Mouse (Mus musculus) kidney, embryonic 16.5 days (tissue): Measurements from ENCODE around the gene Lztr1. TPM values are rescaled to one million over a fixed set of nuclear protein-coding genes. Genes with fewer than 3 reads are reported as not detected.

Source experiments
- ATAC-seq: fragments of 200-750 bp; cut with Nextera tagmentation; 2 replicates; pipeline ENCODE4 v1.8.0; 2017; ENCODE audit warnings: moderate TSS enrichment; ENCODE audit not compliant: low FRiP score, low TSS enrichment
- H3K27ac ChIP-seq: fragments of 300-500 bp; sonication (generic); 2 replicates; pipeline ENCODE4 v1.5.1; 2014; ENCODE audit warnings: low read length
- H3K27me3 ChIP-seq: fragments of 300-500 bp; sonication (generic); 2 replicates; pipeline ENCODE4 v1.6.1; 2014; ENCODE audit warnings: low read length, control low read depth, mixed read lengths; ENCODE audit not compliant: insufficient read depth
- H3K36me3 ChIP-seq: fragments of 300-500 bp; sonication (generic); 2 replicates; pipeline ENCODE4 v1.6.1; 2014; ENCODE audit warnings: low read length, control low read depth, mixed read lengths; ENCODE audit not compliant: insufficient read depth
- H3K4me1 ChIP-seq: fragments of 300-500 bp; sonication (generic); 2 replicates; pipeline ENCODE4 v1.6.1; 2014; ENCODE audit warnings: low read length, control low read depth, mixed read lengths; ENCODE audit not compliant: insufficient read depth
- H3K4me2 ChIP-seq: fragments of 300-500 bp; sonication (generic); replicated peaks from 2 replicates; pipeline ENCODE4 v1.6.1; 2014; ENCODE audit warnings: low read depth, low read length
- H3K4me3 ChIP-seq: fragments of 300-500 bp; sonication (generic); 2 replicates; pipeline ENCODE4 v1.5.1; 2014; ENCODE audit warnings: mild to moderate bottlenecking, low read length
- H3K9ac ChIP-seq: fragments of 300-500 bp; sonication (generic); replicated peaks from 2 replicates; pipeline ENCODE4 v1.6.1; 2014; ENCODE audit warnings: low read length
- H3K9me3 ChIP-seq: fragments of 300-500 bp; sonication (generic); 2 replicates; pipeline ENCODE4 v1.6.1; 2016; ENCODE audit warnings: low read length, control low read depth
- WGBS: fragments of 180-500 bp; shearing (Covaris S2); extraction: QIAGEN DNeasy Blood & Tissue Kit; methylation state at CpG from one replicate; pipeline ENCODE4 v1.1.7; 2014; 5-methylcytosine and 5-hydroxymethylcytosine counted together
- polyA plus RNA-seq: library from polyadenylated mRNA; unstranded; fragments of >200 nt; fragmentation: Nextera tagmentation; extraction: Ambion mirVana; gene quantifications from 2 replicates; pipeline ENCODE4 v1.2.1, GENCODE M21; 2015

The Lztr1 gene
- polyA plus RNA-seq: 102 and 113 TPM in 2 replicates

GRCm38 (mm10) chr16:17508546-17509239 lies at the start of gene Lztr1:
Gene Lztr1, plus strand, starts transcription at chr16:17508688.
- Histone ChIP-seq H3K27me3 (no peaks in the 10 kb centered on the region), H3K9ac (peak within 1 kb of the TSS; percentile 89), H3K4me2 (peak within 1 kb of the TSS; percentile 78), H3K36me3 (peaks cover 17% of the 10 kb centered on the region), H3K9me3 (no peaks in the 10 kb centered on the region), H3K27ac (peak within 1 kb of the TSS; percentile 93), H3K4me1 (peaks cover 13% of the 10 kb centered on the region), H3K4me3 (peak within 1 kb of the TSS; percentile 79)
- ATAC-seq: peak; percentile 98
- 0% methylated on average over 50 of the region's 50 CpGs for WGBS

GRCm38 (mm10) chr16:17460254-17460653 lies 48.2 kb upstream of the Lztr1 start:
- no peaks in the 10 kb centered on the region for H3K27me3 ChIP-seq
- no peak overlapping the region for H3K4me2 ChIP-seq
- ATAC-seq: no peak
- peaks cover 4% of the 10 kb centered on the region for H3K4me1 ChIP-seq
- H3K9ac ChIP-seq: no peak overlapping the region
- WGBS: 92% methylated on average over 4 of the region's 4 CpGs
- no peak overlapping the region for H3K4me3 ChIP-seq
- H3K36me3 ChIP-seq: peaks cover 35% of the 10 kb centered on the region
- H3K9me3 ChIP-seq: no peaks in the 10 kb centered on the region
- no peak overlapping the region for H3K27ac ChIP-seq

GRCm38 (mm10) chr16:17461596-17461995 lies 46.9 kb upstream of the Lztr1 start:
- H3K4me1 ChIP-seq: 0 out of 2 replicates have a peak, but pooled peaks cover 3% of the 10 kb centered on the region
- no peak overlapping the region for H3K4me2 ChIP-seq
- no peaks in the 10 kb centered on the region for H3K27me3 ChIP-seq
- no peaks in the 10 kb centered on the region for H3K9me3 ChIP-seq
- no peak overlapping the region for H3K4me3 ChIP-seq
- no peak overlapping the region for H3K27ac ChIP-seq
- no peak overlapping the region for H3K9ac ChIP-seq
- peaks cover 25% of the 10 kb centered on the region for H3K36me3 ChIP-seq
- 78% methylated on average over 1 of the region's 1 CpGs for WGBS
- no peak for ATAC-seq

- 92% methylated on average over 2 of the region's 2 CpGs for WGBS
These were observed 45.3 kb upstream of the Lztr1 start for GRCm38 (mm10) chr16:17463184-17463583.

GRCm38 (mm10) chr16:17466875-17467663 lies 41.4 kb upstream of the Lztr1 start:
- Histone ChIP-seq H3K9ac (no peak overlapping the region), H3K4me1 (no peaks in the 10 kb centered on the region), H3K36me3 (peaks cover 14% of the 10 kb centered on the region), H3K27me3 (no peaks in the 10 kb centered on the region), H3K4me3 (no peak overlapping the region), H3K9me3 (no peaks in the 10 kb centered on the region), H3K4me2 (no peak overlapping the region), H3K27ac (no peak overlapping the region)
- ATAC-seq: no peak
- WGBS: 84% methylated on average over 4 of the region's 4 CpGs

More at GRCm38 (mm10) chr16:17463184-17463583, 45.3 kb upstream of the Lztr1 start:
- no peaks in the 10 kb centered on the region for H3K9me3 ChIP-seq
- ATAC-seq: no peak
- peaks cover 13% of the 10 kb centered on the region; the same call in 1 of the 2 replicates for H3K36me3 ChIP-seq
- 0 out of 2 replicates have a peak, but pooled peaks cover 3% of the 10 kb centered on the region for H3K4me1 ChIP-seq
- H3K27me3 ChIP-seq: no peaks in the 10 kb centered on the region
- no peak overlapping the region for H3K9ac ChIP-seq
- H3K27ac ChIP-seq: no peak overlapping the region
- no peak overlapping the region for H3K4me2 ChIP-seq
- H3K4me3 ChIP-seq: no peak overlapping the region

GRCm38 (mm10) chr16:17472498-17472897 lies 36.0 kb upstream of the Lztr1 start:
- Histone ChIP-seq H3K4me1 (no peaks in the 10 kb centered on the region), H3K36me3 (peaks cover 23% of the 10 kb centered on the region; the same call in 1 of the 2 replicates), H3K27me3 (no peaks in the 10 kb centered on the region), H3K27ac (no peak overlapping the region), H3K4me3 (no peak overlapping the region), H3K9me3 (no peaks in the 10 kb centered on the region), H3K9ac (no peak overlapping the region), H3K4me2 (no peak overlapping the region)
- 91% methylated on average over 6 of the region's 6 CpGs for WGBS
- ATAC-seq: no peak

GRCm38 (mm10) chr16:17474091-17474490 lies 34.4 kb upstream of the Lztr1 start:
- Histone ChIP-seq H3K4me3 (no peak overlapping the region), H3K9me3 (no peaks in the 10 kb centered on the region), H3K36me3 (peaks cover 21% of the 10 kb centered on the region; the same call in 1 of the 2 replicates), H3K27me3 (no peaks in the 10 kb centered on the region), H3K4me2 (no peak overlapping the region), H3K4me1 (no peaks in the 10 kb centered on the region), H3K9ac (no peak overlapping the region), H3K27ac (no peak overlapping the region)
- no peak for ATAC-seq

GRCm38 (mm10) chr16:17474761-17475160 lies 33.7 kb upstream of the Lztr1 start:
- 95% methylated on average over 2 of the region's 2 CpGs for WGBS
- Histone ChIP-seq H3K9me3 (no peaks in the 10 kb centered on the region), H3K4me3 (no peak overlapping the region), H3K9ac (no peak overlapping the region), H3K36me3 (peaks cover 19% of the 10 kb centered on the region; the same call in 1 of the 2 replicates), H3K27me3 (no peaks in the 10 kb centered on the region), H3K4me2 (no peak overlapping the region), H3K27ac (no peak overlapping the region), H3K4me1 (no peaks in the 10 kb centered on the region)
- ATAC-seq: no peak

- Histone ChIP-seq H3K9ac (no peak overlapping the region), H3K4me3 (no peak overlapping the region), H3K9me3 (no peaks in the 10 kb centered on the region), H3K4me1 (no peaks in the 10 kb centered on the region), H3K4me2 (no peak overlapping the region), H3K27me3 (no peaks in the 10 kb centered on the region), H3K27ac (no peak overlapping the region), H3K36me3 (peaks cover 19% of the 10 kb centered on the region; the same call in 1 of the 2 replicates)
- no peak for ATAC-seq
- WGBS: 95% methylated on average over 4 of the region's 4 CpGs
These were observed 33.2 kb upstream of the Lztr1 start for GRCm38 (mm10) chr16:17475326-17475725.
